Mouse (Mus musculus) c-Kit-positive CD71-negative TER-119-negative erythroid progenitor cells, embryonic 14.5 days (primary cell): ENCODE results near the gene Atxn7l1.

Experiments
- DNase-seq: peaks from one replicate; pipeline ENCODE4 v3.0.0-alpha.2; 2013; ENCODE audit warnings: low read depth

Atxn7l1 gene

DNA sequence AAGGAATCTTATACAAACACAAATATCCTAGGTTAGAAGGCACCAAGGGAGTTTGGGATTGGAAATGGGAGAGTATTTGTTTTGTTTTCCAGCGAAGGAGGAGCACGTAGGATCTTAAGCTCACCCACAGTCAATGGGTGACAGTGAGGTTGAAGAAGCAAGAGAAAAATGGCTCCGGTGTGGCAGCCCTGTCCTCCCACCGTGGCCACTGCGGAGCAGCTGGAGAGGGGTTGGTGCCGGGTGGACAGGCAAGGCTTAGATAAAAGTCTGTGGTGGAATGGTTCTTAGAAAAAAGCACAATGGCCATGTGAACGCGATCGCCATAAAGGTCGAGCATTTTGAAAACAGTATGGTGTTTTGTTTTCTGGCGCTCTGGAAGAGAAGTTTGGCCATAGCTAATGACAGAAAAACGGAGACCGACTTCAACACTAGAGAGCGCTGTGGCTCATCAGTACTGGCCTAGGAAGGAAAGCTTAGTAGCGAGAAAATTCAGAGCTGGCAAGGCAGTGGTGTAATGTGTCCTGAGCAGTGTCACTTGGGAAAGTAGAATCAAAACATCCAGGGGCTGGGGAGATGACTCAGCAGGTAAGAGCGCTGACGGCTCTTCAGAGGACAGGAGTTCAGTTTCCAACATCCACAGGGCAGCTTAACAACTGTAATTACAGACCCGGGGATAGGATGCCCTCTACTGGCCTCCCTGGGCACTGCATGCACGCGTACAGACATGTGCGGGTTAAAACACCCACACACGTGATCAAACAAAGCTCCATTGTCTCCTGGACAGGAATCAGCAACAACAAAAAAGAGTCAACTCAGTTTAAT, 232.3 kb downstream of the Atxn7l1 start:
- DNase-seq = peak; percentile 84

- DNase-seq = peak; percentile 53
Observed at GRCm38 (mm10) chr12:33388842-33389241, 241.3 kb downstream of the Atxn7l1 start.

GRCm38 (mm10) chr12:33390844-33391560, 243.5 kb downstream of the Atxn7l1 start:
- no peak for DNase-seq

- DNase-seq = no peak
Observed at GRCm38 (mm10) chr12:33394804-33395623, 247.5 kb downstream of the Atxn7l1 start, which contains the start of gene Efcab10. Efcab10 (plus strand) TSS chr12:33394854.

DNA sequence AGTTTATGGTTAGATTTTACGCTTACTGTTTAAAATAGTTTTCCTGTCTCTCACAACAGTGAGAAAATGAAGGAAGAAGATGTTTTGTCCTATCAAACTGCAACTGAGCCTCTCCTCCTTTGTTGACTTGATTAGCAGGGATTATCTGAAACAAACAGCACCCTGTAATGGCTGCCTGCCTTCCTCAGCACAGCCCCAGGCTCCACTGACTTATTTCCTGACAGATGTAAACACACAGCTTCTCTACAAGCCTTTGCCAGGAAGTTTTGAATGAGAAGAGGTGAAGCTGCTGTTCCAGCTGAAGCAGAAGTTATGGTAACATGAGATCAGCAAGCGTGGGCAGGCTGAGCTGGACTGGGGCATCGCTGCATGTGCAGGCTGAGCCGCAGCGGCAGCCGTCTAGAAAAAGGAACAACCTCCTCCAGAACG, 255.8 kb downstream of the Atxn7l1 start:
- no peak for DNase-seq

GRCm38 (mm10) chr12:33404996-33405395, 257.5 kb downstream of the Atxn7l1 start:
- DNase-seq = no peak

GRCm38 (mm10) chr12:33405398-33406026, 258.0 kb downstream of the Atxn7l1 start:
- DNase-seq = no peak

GRCm38 (mm10) chr12:33411580-33412151, 264.2 kb downstream of the Atxn7l1 start:
- DNase-seq = no peak
